Mouse (Mus musculus) adrenal gland, adult 18-20 months (tissue): ENCODE data around the gene Pelo. TPM values are rescaled to one million over a fixed set of nuclear protein-coding genes. Genes with fewer than 3 reads are reported as not detected.

ENCODE experiments used
- DNase-seq, 2 experiments: peaks; one replicate each; pipeline ENCODE4 v3.0.0; 2021 to 2022; ENCODE audit warnings: low spot score in 2 of 2
- total RNA-seq, 2 experiments: library from RNA; stranded (reverse); gene quantifications; 1 replicate in 1 of 2; 2 replicates in 1 of 2; pipeline ENCODE4 v1.2.3; 2021

Pelo gene
- total RNA-seq, 2 experiments from 2014 or later: 24.2 to 25.5 TPM

DNA sequence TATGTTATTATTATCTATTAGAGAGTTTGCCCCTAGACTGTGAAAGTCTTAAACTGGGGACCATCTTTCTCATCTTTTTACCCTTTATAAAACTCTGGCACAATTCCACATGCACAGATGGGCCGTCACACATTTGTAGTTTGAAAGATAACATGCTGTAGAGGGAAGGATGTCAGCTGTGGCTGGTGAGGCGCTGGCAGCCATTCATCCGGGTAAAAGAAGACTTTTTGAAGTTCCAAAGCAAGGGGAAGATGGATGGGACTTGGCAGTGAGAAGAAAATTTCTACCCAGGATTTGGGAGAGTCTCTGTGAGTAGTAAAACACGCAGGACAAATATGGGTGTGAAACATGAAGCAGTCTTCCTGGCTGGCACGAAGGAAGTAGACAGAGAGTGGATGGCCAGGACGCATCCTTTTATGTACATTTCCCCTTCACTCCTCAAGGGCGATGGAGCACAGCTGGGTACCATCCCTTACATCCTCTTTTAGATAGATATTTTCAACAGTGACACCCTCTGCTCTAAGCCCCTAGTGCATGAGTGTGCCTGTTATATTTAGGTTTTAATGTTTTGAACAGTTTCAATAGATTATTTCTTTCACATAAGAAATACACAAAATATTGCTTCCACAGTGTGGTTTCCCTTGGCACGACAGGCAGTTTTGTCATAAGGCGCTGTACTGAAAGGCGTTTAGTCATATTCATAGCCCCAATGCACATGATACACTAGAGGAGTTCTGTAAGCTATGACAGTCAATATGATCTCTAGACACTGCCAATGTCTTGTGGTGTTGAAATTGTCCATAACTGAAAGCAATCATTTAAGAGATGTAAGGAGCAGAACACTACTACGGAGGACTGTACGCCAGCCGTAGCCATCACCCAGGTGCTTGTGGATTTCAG, 39.1 kb downstream of the Pelo start:
- DNase-seq: no peak

DNA sequence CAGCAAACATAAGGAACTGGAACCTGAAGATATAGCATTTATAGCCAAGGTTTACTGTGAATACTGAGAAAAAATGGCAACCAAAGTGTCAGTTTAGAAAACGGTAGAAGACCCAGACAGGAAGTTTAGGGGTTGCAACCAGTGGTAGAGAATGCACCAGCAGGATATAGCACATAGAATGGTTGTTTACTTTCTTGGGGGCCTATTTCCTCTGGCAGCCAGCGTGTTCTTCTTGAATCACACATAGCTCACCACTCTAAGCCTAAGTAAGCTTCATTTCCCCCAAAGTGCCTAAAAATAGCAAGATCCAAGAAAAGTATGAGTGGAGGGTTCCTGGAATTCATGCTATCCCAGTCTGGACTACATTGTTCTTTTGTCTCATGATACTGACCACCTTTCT, 47.3 kb downstream of the Pelo start:
- no peak for DNase-seq

Other genes with a start within 250 kb of the Pelo start
- gene Itga2, start 158.1 kb downstream of the Pelo start, total RNA-seq: 1 to 10 TPM; 1.1 to 1.5 TPM
- gene Gm49395, start 11.7 kb upstream of the Pelo start, total RNA-seq: 1 to 10 TPM; 6.5 to 6.8 TPM
- gene Itga1, start 11.8 kb upstream of the Pelo start, total RNA-seq: 10 to 100 TPM; 26.3 to 27.6 TPM